25 mouse cellular contexts compared by ENCODE assay signal in the genomic region with DNA sequence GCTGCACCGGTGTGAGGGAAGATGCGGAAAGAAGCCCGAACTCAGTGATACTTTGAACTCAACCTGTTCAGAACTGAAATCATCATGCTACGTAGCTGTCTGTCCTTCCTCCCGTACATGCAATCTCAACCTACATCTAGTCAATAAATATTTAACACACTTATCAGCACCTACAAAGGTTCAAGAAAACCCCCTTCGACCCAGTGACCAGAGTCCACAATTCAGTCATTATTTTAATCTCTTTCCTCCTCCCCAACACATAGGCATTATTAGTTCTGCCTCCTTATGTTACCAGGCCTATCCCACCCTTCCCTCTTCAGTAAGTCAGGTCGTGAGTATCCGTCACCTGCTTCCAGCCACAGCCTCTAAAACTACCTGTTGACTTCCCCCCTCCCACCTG. TPM values are rescaled to one million over a fixed set of nuclear protein-coding genes. Genes with fewer than 3 reads are reported as not detected.
"Had no signal": no experiment of that assay in that cellular context is flagged by ENCODE, and none has a peak within 500 bp of the region (broad histone marks: within the 10 kb centered on the region; RNA-seq: fewer than 3 reads in every experiment).

No protein-coding gene starts in this region.

- H3K36me3 ChIP-seq: limb, embryonic 12.5 days; limb, embryonic 15.5 days; lung, embryonic 15.5 days; midbrain, embryonic 10.5 days; midbrain, embryonic 13.5 days; neural tube, embryonic 13.5 days had no signal

- H3K9me3 ChIP-seq: limb, embryonic 12.5 days; limb, embryonic 15.5 days; lung, embryonic 15.5 days; megakaryocyte, embryonic 14.5 days; midbrain, embryonic 10.5 days; midbrain, embryonic 13.5 days; neural tube, embryonic 13.5 days had no signal

- H3K4me3 ChIP-seq: limb, embryonic 12.5 days; limb, embryonic 15.5 days; lung, embryonic 15.5 days; megakaryocyte, embryonic 14.5 days; midbrain, embryonic 10.5 days; midbrain, embryonic 13.5 days; myocyte; neural tube, embryonic 13.5 days had no signal

- H3K4me2 ChIP-seq: limb, embryonic 12.5 days; limb, embryonic 15.5 days; lung, embryonic 15.5 days; midbrain, embryonic 13.5 days; neural tube, embryonic 13.5 days had no signal

- H3K9ac ChIP-seq: limb, embryonic 12.5 days; limb, embryonic 15.5 days; liver, embryonic 14.5 days; lung, embryonic 15.5 days; midbrain, embryonic 13.5 days; neural tube, embryonic 13.5 days had no signal

- H3K27me3 ChIP-seq: limb, embryonic 12.5 days; limb, embryonic 15.5 days; lung, embryonic 15.5 days; midbrain, embryonic 13.5 days; neural tube, embryonic 13.5 days had no signal

- H3K27ac ChIP-seq: limb, embryonic 12.5 days; limb, embryonic 15.5 days; liver, embryonic 14.5 days; lung, embryonic 15.5 days; midbrain, embryonic 10.5 days; midbrain, embryonic 13.5 days; neural tube, embryonic 13.5 days had no signal

- H3K4me1 ChIP-seq: limb, embryonic 12.5 days; limb, embryonic 15.5 days; lung, embryonic 15.5 days; midbrain, embryonic 10.5 days; midbrain, embryonic 13.5 days; neural tube, embryonic 13.5 days had no signal

- ATAC-seq: midbrain, embryonic 13.5 days; midbrain, embryonic 16.5 days had no signal

- DNase-seq: kidney, adult 18-20 months; kidney, adult 9 months; kidney, postnatal 14 days; kidney, postnatal 4 days; left cerebral cortex, postnatal 4 days; lung, adult 18-20 months; lung, postnatal 10 days; lung, postnatal 36 days; retina, postnatal 1 day; right cerebral cortex, postnatal 25 days; thymus, adult 18-20 months; thymus, postnatal 36 days had no signal

RNA-seq across cellular contexts. Expression of gene Hsd17b6, which starts 1.9 kb away (rescaled TPM):
- polyA plus RNA-seq: kidney, embryonic 16.5 days; limb, embryonic 12.5 days; limb, embryonic 15.5 days; liver, embryonic 14.5 days; lung, embryonic 15.5 days; midbrain, embryonic 10.5 days; midbrain, embryonic 13.5 days; midbrain, embryonic 16.5 days; myocyte; neural tube, embryonic 13.5 days; spleen, adult 2 months; testis, adult 2 months had no signal
